Comparison of ENCODE assay signal across 18 mouse cellular contexts in the genomic region with DNA sequence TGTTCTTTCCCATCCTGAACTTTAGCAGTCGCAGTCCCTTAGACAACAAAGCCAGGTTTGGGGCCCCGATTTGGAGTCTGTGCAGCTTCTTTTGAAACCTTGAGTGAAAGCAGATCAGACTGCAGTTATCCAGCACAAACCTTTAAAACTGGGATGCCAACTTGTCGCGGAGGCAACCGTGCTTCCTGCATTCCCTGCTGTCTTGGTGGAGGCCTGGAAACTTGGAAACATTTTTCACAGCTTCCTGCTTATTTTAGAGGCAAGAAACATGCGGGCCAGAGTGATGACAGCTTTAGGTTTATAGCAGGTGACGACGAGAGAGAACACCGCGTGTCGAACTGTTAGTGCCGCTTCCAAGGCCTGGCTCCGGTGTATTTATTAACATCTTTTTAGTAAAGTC.
DNase-seq lines count a peak whose midpoint lies in the region; ATAC-seq and TF ChIP-seq lines count a peak whose summit lies in the region.
"Had no signal": no experiment of that assay in that cellular context is flagged by ENCODE, and none has a peak within 500 bp of the region (broad histone marks: within the 10 kb centered on the region; RNA-seq: fewer than 3 reads in every experiment).

No protein-coding gene starts in this region.

- no peak for TF ChIP-seq EP300 in lung, postnatal 0 days (IDR thresholded peaks at IDR 0.05)

- intact Hi-C loops in left cerebral cortex, postnatal 14 days (cut with DNase I), result no loop called here

- H3K9me3 ChIP-seq in heart, embryonic 12.5 days (replicated peaks), result no peaks in the 10 kb centered on the region
- no peaks in the 10 kb centered on the region for H3K9me3 ChIP-seq in lung, postnatal 0 days (ENCODE audit: low read length)
- H3K9me3 ChIP-seq: embryonic facial prominence, embryonic 13.5 days; limb, embryonic 12.5 days had no signal

- no peak overlapping the region for H3K9ac ChIP-seq in heart, embryonic 12.5 days
- H3K9ac ChIP-seq in lung, postnatal 0 days (replicated peaks; ENCODE audit: low read depth), result no peak overlapping the region
- H3K9ac ChIP-seq: embryonic facial prominence, embryonic 13.5 days; limb, embryonic 12.5 days; liver, postnatal 0 days had no signal

- no peaks in the 10 kb centered on the region for H3K27me3 ChIP-seq in heart, embryonic 12.5 days (replicated peaks)
- H3K27me3 ChIP-seq in lung, postnatal 0 days (replicated peaks; ENCODE audit: insufficient read depth, low read length), result no peaks in the 10 kb centered on the region
- H3K27me3 ChIP-seq: embryonic facial prominence, embryonic 13.5 days; limb, embryonic 12.5 days had no signal

- H3K4me2 ChIP-seq in heart, embryonic 12.5 days, result peak overlapping the region; percentile 35
- no peak overlapping the region for H3K4me2 ChIP-seq in lung, postnatal 0 days (replicated peaks; ENCODE audit: low read depth, low read length)
- H3K4me2 ChIP-seq: embryonic facial prominence, embryonic 13.5 days; limb, embryonic 12.5 days had no signal

- H3K27ac ChIP-seq in heart, embryonic 12.5 days (ENCODE audit: poor library complexity, severe bottlenecking), result no peak overlapping the region
- no peak overlapping the region for H3K27ac ChIP-seq in lung, postnatal 0 days (ENCODE audit: low read length)
- H3K27ac ChIP-seq: embryonic facial prominence, embryonic 13.5 days; gastrocnemius, adult 2 months; limb, embryonic 12.5 days; stomach, postnatal 0 days had no signal

- H3K36me3 ChIP-seq in heart, embryonic 12.5 days, result no peaks in the 10 kb centered on the region
- H3K36me3 ChIP-seq in lung, postnatal 0 days (ENCODE audit: insufficient read depth, low read length), result no peaks in the 10 kb centered on the region
- H3K36me3 ChIP-seq: embryonic facial prominence, embryonic 13.5 days; limb, embryonic 12.5 days had no signal

- ATAC-seq in heart, embryonic 12.5 days (ENCODE audit: insufficient number of reproducible peaks, low FRiP score), result no peak
- no peak for ATAC-seq in lung, postnatal 0 days
- ATAC-seq: activated CD4-positive, CD25-positive, alpha-beta regulatory T cell, adult 4 months; hindbrain, embryonic 16.5 days; liver, postnatal 0 days had no signal

- H3K4me3 ChIP-seq in heart, embryonic 12.5 days, result no peak overlapping the region
- no peak overlapping the region for H3K4me3 ChIP-seq in lung, postnatal 0 days (ENCODE audit: low read depth, low read length)
- H3K4me3 ChIP-seq: embryonic facial prominence, embryonic 13.5 days; gastrocnemius, adult 2 months; limb, embryonic 12.5 days had no signal

- TF ChIP-seq CTCF in lung, postnatal 0 days (IDR thresholded peaks at IDR 0.05), result no peak

- peaks cover 24% of the 10 kb centered on the region for H3K4me1 ChIP-seq in heart, embryonic 12.5 days (replicated peaks)
- H3K4me1 ChIP-seq in lung, postnatal 0 days (ENCODE audit: insufficient read depth, low read depth, low read length), result no peaks in the 10 kb centered on the region

- no peak for DNase-seq in heart, postnatal 4 days
- peak; percentile 18 for DNase-seq in lung, postnatal 36 days
- no peak for DNase-seq in lung, postnatal 0 days (ENCODE audit: low spot score)
- DNase-seq in left cerebral cortex, postnatal 14 days (ENCODE audit: low spot score in 2 of 2), result peak; percentile 66 to 78
- DNase-seq in telencephalon, adult 2 months (ENCODE audit: low read depth, low spot score), result peak; percentile 73
- no peak for DNase-seq in cerebellum, postnatal 36 days
- DNase-seq in ovary, postnatal 10 days (ENCODE audit: low spot score), result no peak
- DNase-seq: cerebellum, postnatal 10 days; gastrocnemius, adult 2 months; kidney, postnatal 14 days; liver, postnatal 0 days; spleen, adult 18-20 months had no signal

- WGBS in heart, embryonic 12.5 days, result 31% methylated on average over 13 of the region's 13 CpGs
- 50% methylated on average over 13 of the region's 13 CpGs for WGBS in lung, postnatal 0 days

Comparison
In these comparisons a context has a peak if more than half of its experiments do, and no peak if none do; other contexts are left out.
1. DNase-seq: peak in lung, postnatal 36 days (single experiment), left cerebral cortex, postnatal 14 days (2 of 2) and telencephalon, adult 2 months (single experiment); none in heart, postnatal 4 days (single experiment), lung, postnatal 0 days (single experiment), cerebellum, postnatal 36 days (0 of 2) and ovary, postnatal 10 days (single experiment).